Mouse (Mus musculus): ENCODE data around the gene Tbc1d30. TPM values are rescaled to one million over a fixed set of nuclear protein-coding genes. Genes with fewer than 3 reads are reported as not detected.
"Not testable (repeated sequence)": the region's sequence is repeated elsewhere in the genome, so short reads cannot be mapped to it uniquely, and the experiment has no call there.

Gene Tbc1d30
- polyA plus RNA-seq, 1 experiment = 26.9 TPM

- DNase-seq (ENCODE audit: extremely low spot score in 1 of 2, low spot score in 1 of 2) = no peak
Observed at GRCm38 (mm10) chr10:121367271-121367670, 16.2 kb upstream of the Tbc1d30 start.

- DNase-seq (ENCODE audit: extremely low spot score in 1 of 2, low spot score in 1 of 2) = no peak
Observed at GRCm38 (mm10) chr10:121365781-121366272, 14.7 kb upstream of the Tbc1d30 start.

- DNase-seq (ENCODE audit: extremely low spot score in 1 of 2, low spot score in 1 of 2) = peak; percentile 52 to 83
Observed at GRCm38 (mm10) chr10:121364801-121365564, 13.9 kb upstream of the Tbc1d30 start, which contains the start of gene Gns. Gene Gns, plus strand, starts transcription at chr10:121365090.

GRCm38 (mm10) chr10:121364306-121364705 is 13.2 kb upstream of the Tbc1d30 start:
- DNase-seq (ENCODE audit: extremely low spot score in 1 of 2, low spot score in 1 of 2) = no peak

GRCm38 (mm10) chr10:121363201-121363600 is 12.1 kb upstream of the Tbc1d30 start:
- DNase-seq (ENCODE audit: extremely low spot score in 1 of 2, low spot score in 1 of 2) = no peak

GRCm38 (mm10) chr10:121360358-121360757 is 9.3 kb upstream of the Tbc1d30 start:
- no peak for DNase-seq (ENCODE audit: extremely low spot score in 1 of 2, low spot score in 1 of 2)

- DNase-seq (ENCODE audit: extremely low spot score in 1 of 2, low spot score in 1 of 2) = no peak
Observed at GRCm38 (mm10) chr10:121351692-121352290, 713 bp upstream of the Tbc1d30 start.

- no peak for DNase-seq (ENCODE audit: extremely low spot score in 1 of 2, low spot score in 1 of 2)
Observed at GRCm38 (mm10) chr10:121350357-121351065, 567 bp downstream of the Tbc1d30 start.

- no peak for DNase-seq (ENCODE audit: extremely low spot score in 1 of 2, low spot score in 1 of 2)
Observed at GRCm38 (mm10) chr10:121349244-121349643, 1.8 kb downstream of the Tbc1d30 start.

- no peak for DNase-seq (ENCODE audit: extremely low spot score in 1 of 2, low spot score in 1 of 2)
Observed at GRCm38 (mm10) chr10:121343867-121344266, 7.2 kb downstream of the Tbc1d30 start.

GRCm38 (mm10) chr10:121342260-121342659 is 8.8 kb downstream of the Tbc1d30 start:
- DNase-seq (ENCODE audit: extremely low spot score in 1 of 2, low spot score in 1 of 2) = no peak

- DNase-seq (ENCODE audit: extremely low spot score in 1 of 2, low spot score in 1 of 2) = no peak
Observed at GRCm38 (mm10) chr10:121340754-121341593, 10.1 kb downstream of the Tbc1d30 start.

- not testable (repeated sequence) for DNase-seq (ENCODE audit: extremely low spot score in 1 of 2, low spot score in 1 of 2)
Observed at GRCm38 (mm10) chr10:121336536-121336935, 14.5 kb downstream of the Tbc1d30 start.

- DNase-seq (ENCODE audit: extremely low spot score in 1 of 2, low spot score in 1 of 2) = peak in 1 of 2 experiments; percentile 82
Observed at GRCm38 (mm10) chr10:121334576-121334975, 16.5 kb downstream of the Tbc1d30 start.

- DNase-seq (ENCODE audit: extremely low spot score in 1 of 2, low spot score in 1 of 2) = peak in 1 of 2 experiments; percentile 80
Observed at GRCm38 (mm10) chr10:121330940-121331339, 20.1 kb downstream of the Tbc1d30 start.

GRCm38 (mm10) chr10:121329586-121329985 is 21.5 kb downstream of the Tbc1d30 start:
- DNase-seq (ENCODE audit: extremely low spot score in 1 of 2, low spot score in 1 of 2) = no peak

- DNase-seq (ENCODE audit: extremely low spot score in 1 of 2, low spot score in 1 of 2) = no peak
Observed at GRCm38 (mm10) chr10:121326167-121326566, 24.9 kb downstream of the Tbc1d30 start.

- no peak for DNase-seq (ENCODE audit: extremely low spot score in 1 of 2, low spot score in 1 of 2)
Observed at GRCm38 (mm10) chr10:121323493-121323892, 27.6 kb downstream of the Tbc1d30 start.

- no peak for DNase-seq (ENCODE audit: extremely low spot score in 1 of 2, low spot score in 1 of 2)
Observed at GRCm38 (mm10) chr10:121318397-121318950, 32.6 kb downstream of the Tbc1d30 start.

- no peak for DNase-seq (ENCODE audit: extremely low spot score in 1 of 2, low spot score in 1 of 2)
Observed at GRCm38 (mm10) chr10:121316361-121316760, 34.7 kb downstream of the Tbc1d30 start.

Measured in frontal cortex, adult 2 months (tissue).